Mouse (Mus musculus): ENCODE measurements around the gene Igfbp4. TPM values are rescaled to one million over a fixed set of nuclear protein-coding genes. Genes with fewer than 3 reads are reported as not detected.

The Igfbp4 gene
- total and polyA plus RNA-seq, 3 experiments, result 89.8 to 221 TPM; not detected in 1

- Histone ChIP-seq H3K9me3 (replicated peaks; ENCODE audit: insufficient read depth, low read length) (no peaks in the 10 kb centered on the region), H3K4me1 (ENCODE audit: control insufficient read depth in 1 of 2, insufficient read depth in 2 of 2, low read length in 2 of 2) (no peaks in the 10 kb centered on the region), H3K9ac (ENCODE audit: control insufficient read depth, low read depth, low read length, poor library complexity, severe bottlenecking) (no peak overlapping the region), H3K27ac (ENCODE audit: control insufficient read depth, low read depth, low read length) (no peak overlapping the region), H3K4me3 (ENCODE audit: control insufficient read depth in 1 of 2, insufficient read depth in 1 of 2, low read depth in 2 of 2, low read length in 2 of 2) (no peak overlapping the region), H3K27me3 (ENCODE audit: control insufficient read depth in 1 of 2, insufficient read depth in 2 of 2, low read length in 2 of 2) (peaks cover 11 to 12% of the 10 kb centered on the region in 2 experiments), H3K79me2 (ENCODE audit: control insufficient read depth, insufficient read depth, low read length, poor library complexity) (no peaks in the 10 kb centered on the region), H3K36me3 (ENCODE audit: control insufficient read depth in 1 of 2, insufficient read depth in 2 of 2, low read length in 2 of 2) (no peaks in the 10 kb centered on the region)
- TF ChIP-seq E2F4 (IDR thresholded peaks at IDR 0.05; ENCODE audit: borderline replicate concordance, low read depth, low read length) (no peak), ELF1 (IDR thresholded peaks at IDR 0.05; ENCODE audit: low read depth, low read length) (no peak), CHD1 (IDR thresholded peaks at IDR 0.05; ENCODE audit: low read depth, low read length) (no peak), SIN3A (IDR thresholded peaks at IDR 0.05; ENCODE audit: low read length) (no peak), MAFK (IDR thresholded peaks at IDR 0.05; ENCODE audit: borderline replicate concordance, low read depth, low read length) (no peak), MAX (IDR thresholded peaks at IDR 0.05; ENCODE audit: low read length) (no peak), ZKSCAN1 (IDR thresholded peaks at IDR 0.05; ENCODE audit: low read depth, low read length) (no peak), TCF12 (IDR thresholded peaks at IDR 0.05; ENCODE audit: low read depth, low read length) (no peak), JUND (IDR thresholded peaks at IDR 0.05; ENCODE audit: low read depth, low read length) (no peak), TAL1 (IDR thresholded peaks at IDR 0.05; ENCODE audit: low read length) (no peak), GATA1 (IDR thresholded peaks at IDR 0.05; ENCODE audit: low read depth, low read length) (no peak), RAD21 (IDR thresholded peaks at IDR 0.05; ENCODE audit: low read depth, low read length) (no peak)
- DNase-seq (ENCODE audit: low read depth, low spot score), result no peak
Observed at GRCm38 (mm10) chr11:99082098-99082497, 41.1 kb downstream of the Igfbp4 start.

- H3K27me3 ChIP-seq (ENCODE audit: control insufficient read depth in 1 of 2, insufficient read depth in 2 of 2, low read length in 2 of 2), result peaks cover 8 to 9% of the 10 kb centered on the region in 2 experiments
- TF ChIP-seq GABPA (IDR thresholded peaks at IDR 0.05; ENCODE audit: low read depth, low read length) (no peak), MXI1 (IDR thresholded peaks at IDR 0.05; ENCODE audit: low read depth, low read length) (no peak), RAD21 (IDR thresholded peaks at IDR 0.05; ENCODE audit: low read depth, low read length) (no peak), ZC3H11A (IDR thresholded peaks at IDR 0.05; ENCODE audit: low read depth, low read length) (no peak), NELFE (IDR thresholded peaks at IDR 0.05; ENCODE audit: low read depth, low read length) (no peak), POLR2AphosphoS5 (IDR thresholded peaks at IDR 0.05; ENCODE audit: borderline replicate concordance, low read depth, low read length) (no peak), HCFC1 (IDR thresholded peaks at IDR 0.05; ENCODE audit: low read depth, low read length) (no peak), MAX (IDR thresholded peaks at IDR 0.05; ENCODE audit: low read length) (no peak), MAFK (IDR thresholded peaks at IDR 0.05; ENCODE audit: borderline replicate concordance, low read depth, low read length) (no peak), E2F4 (IDR thresholded peaks at IDR 0.05; ENCODE audit: borderline replicate concordance, low read depth, low read length) (no peak), MYC (IDR thresholded peaks at IDR 0.05; ENCODE audit: low read depth, low read length) (no peak), ELF1 (IDR thresholded peaks at IDR 0.05; ENCODE audit: low read depth, low read length) (no peak), UBTF (IDR thresholded peaks at IDR 0.05; ENCODE audit: borderline replicate concordance, insufficient read depth, low read depth, low read length) (no peak), MEF2A (IDR thresholded peaks at IDR 0.05; ENCODE audit: extremely low read depth, insufficient replicate concordance, low read depth, low read length, poor library complexity, severe bottlenecking) (no peak)
Observed at GRCm38 (mm10) chr11:99083516-99083915, 42.5 kb downstream of the Igfbp4 start.

More at GRCm38 (mm10) chr11:99083516-99083915, 42.5 kb downstream of the Igfbp4 start:
- Histone ChIP-seq H3K79me2 (ENCODE audit: control insufficient read depth, insufficient read depth, low read length, poor library complexity) (no peaks in the 10 kb centered on the region), H3K36me3 (ENCODE audit: control insufficient read depth in 1 of 2, insufficient read depth in 2 of 2, low read length in 2 of 2) (no peaks in the 10 kb centered on the region), H3K4me3 (ENCODE audit: control insufficient read depth in 1 of 2, insufficient read depth in 1 of 2, low read depth in 2 of 2, low read length in 2 of 2) (no peak overlapping the region), H3K4me1 (ENCODE audit: control insufficient read depth in 1 of 2, insufficient read depth in 2 of 2, low read length in 2 of 2) (no peaks in the 10 kb centered on the region), H3K9ac (ENCODE audit: control insufficient read depth, low read depth, low read length, poor library complexity, severe bottlenecking) (no peak overlapping the region), H3K9me3 (replicated peaks; ENCODE audit: insufficient read depth, low read length) (no peaks in the 10 kb centered on the region), H3K27ac (ENCODE audit: control insufficient read depth, low read depth, low read length) (no peak overlapping the region)
- DNase-seq (ENCODE audit: low read depth, low spot score), result no peak
